Mouse (Mus musculus) erythroblast, adult 5-6 weeks (primary cell): ENCODE data around the gene Tcea3. TPM values are rescaled to one million over a fixed set of nuclear protein-coding genes. Genes with fewer than 3 reads are reported as not detected.

Experiments used
- ATAC-seq: replicated peaks from 2 replicates; pipeline ENCODE4 v1.8.0; 2016; ENCODE audit warnings: moderate number of reproducible peaks, mild to moderate bottlenecking, moderate TSS enrichment, inconsistent platforms; ENCODE audit not compliant: poor library complexity, low FRiP score, severe bottlenecking
- total RNA-seq, 2 experiments: library from RNA; stranded (forward) in 1 of 2; stranded (reverse) in 1 of 2; fragments of 150-400 nt in 1 of 2; fragments of 200-764, 138-1000 nt in 1 of 2; gene quantifications; 2 replicates each; pipeline versions ENCODE4 v1.2.3 to v1.2.4; 2015 to 2017; ENCODE audit warnings: low replicate concordance in 2 of 2

Tcea3 gene
- total RNA-seq, 2 experiments from 2014 or later: not detected

DNA sequence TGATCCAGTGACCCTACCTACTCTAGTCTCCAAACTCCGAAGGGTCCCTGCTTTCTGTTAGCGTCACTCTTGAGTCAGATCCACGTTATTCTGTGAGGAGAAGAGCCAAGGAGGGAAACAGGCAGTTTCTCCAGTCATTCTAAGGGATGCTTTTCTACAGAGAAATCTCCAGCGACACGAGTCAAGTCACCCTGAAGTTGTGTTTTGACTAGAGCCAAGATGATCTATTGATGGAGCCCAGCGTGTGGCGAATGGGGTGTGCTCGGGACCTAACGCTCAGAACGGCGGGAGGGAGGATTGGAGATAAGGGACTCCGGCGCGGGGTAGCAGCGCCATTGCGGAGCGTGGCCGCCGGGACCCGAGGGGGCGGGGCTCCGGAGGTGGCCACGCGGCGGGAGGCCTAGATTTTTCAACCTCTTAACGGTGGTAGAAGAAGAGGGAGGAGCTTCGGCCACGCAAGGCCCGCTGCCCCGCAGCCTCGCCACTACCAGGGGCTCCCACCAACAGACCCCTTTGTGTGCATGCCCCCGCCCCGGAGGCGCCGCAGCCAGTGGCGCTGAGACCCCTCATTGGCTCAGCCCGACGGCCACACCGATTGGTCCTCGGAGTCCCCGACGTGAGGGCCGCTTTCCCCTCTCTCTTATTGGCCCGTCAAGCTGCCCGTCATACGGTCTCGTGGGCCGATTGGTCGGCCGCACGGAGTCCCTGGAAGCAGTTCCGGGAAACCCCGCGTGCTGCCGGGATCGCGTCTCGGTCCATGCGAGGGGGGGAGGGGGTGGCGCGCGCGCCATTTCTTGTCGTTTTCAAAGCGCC is 62.9 kb downstream of the Tcea3 start, which contains the start of gene Hnrnpr:
Gene Hnrnpr (plus strand): TSS at position 714 of the 813 bp plus-strand sequence.
- ATAC-seq: peak; percentile 91

DNA sequence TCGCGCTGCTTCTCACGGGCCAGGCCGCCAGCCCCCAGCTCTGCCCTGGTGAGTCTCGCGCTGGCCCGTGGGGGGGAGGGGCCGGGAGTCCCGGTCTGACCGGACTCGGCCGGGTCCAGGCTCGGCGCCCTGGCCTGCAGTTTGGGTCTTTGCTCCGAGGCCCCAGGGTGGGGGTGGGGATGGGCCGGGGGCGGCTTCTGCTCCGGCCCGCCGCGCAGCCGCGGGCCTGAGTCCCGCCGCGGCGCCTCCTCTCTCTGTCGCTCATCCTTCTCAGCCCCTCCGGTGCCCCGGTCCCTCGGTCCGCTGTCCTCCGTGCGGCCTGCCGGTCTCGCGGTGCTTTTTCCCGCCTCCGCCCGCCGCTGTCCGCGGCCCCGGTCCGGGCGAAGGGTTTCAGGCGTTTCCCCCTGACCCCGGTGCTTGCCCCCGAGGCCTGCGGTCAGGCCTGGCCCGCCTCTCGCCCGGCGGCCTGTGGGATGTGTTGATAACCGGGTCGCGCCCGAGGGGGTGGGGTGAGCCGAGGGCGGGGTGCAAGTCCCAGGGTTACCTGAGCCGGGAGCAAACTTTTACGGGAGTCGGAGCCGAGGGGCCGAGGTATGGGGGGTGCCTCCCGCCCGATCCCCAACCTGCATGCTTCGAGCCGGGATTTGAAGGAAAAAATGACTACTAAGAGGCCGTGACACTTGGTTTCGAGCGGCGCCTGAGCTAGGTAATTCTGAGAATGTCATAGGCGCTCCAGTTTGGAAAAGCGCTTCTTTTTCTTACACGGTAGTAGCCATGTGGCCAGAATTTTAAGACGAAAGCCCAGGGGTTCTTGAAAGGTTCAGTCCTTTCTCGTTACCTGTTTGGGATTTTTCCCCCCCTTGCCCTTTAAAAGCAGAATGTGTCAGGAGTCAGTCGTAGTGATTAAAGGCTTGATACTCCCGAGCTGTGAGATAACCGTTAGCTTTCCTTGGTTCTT is 63.8 kb downstream of the Tcea3 start:
- peak; percentile 68 for ATAC-seq

DNA sequence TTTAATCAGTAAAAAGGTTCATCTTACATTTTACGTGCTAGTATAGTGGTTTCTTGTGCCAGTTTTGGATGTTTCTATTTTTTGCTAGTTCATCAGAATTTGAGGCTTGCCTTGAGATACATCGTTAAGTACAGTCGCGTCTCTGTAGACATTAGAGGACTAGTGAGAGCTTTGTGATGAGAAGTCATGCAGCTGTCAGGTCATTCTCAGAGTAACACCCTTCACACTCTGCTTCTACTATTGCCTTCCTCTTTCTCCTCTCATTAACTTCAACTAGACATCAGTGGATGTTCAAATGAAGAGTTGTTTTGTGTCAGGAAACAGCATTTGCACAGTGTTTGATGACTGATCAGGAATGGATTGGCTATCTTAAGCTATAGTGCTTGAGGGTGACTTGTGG is 65.1 kb downstream of the Tcea3 start:
- no peak for ATAC-seq

DNA sequence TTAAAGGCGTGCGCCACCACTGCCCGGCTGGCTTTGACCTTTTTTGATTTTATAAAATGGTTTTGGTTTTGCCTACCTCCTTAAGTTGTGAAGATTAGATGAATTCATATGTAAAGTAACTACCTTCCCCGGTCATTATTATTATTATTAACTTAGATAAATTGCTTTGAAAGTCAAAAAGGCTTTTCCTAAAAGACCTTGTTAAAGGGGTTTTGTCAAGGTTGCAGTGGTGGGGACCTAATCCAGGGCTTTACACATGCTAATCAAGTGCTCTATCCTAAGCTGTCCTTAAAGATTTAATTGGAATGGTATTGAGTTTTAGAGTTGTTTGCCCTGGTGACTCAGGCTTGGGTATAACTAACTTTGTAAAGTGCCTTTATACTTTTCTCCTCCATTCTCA is 70.1 kb downstream of the Tcea3 start:
- no peak for ATAC-seq

DNA sequence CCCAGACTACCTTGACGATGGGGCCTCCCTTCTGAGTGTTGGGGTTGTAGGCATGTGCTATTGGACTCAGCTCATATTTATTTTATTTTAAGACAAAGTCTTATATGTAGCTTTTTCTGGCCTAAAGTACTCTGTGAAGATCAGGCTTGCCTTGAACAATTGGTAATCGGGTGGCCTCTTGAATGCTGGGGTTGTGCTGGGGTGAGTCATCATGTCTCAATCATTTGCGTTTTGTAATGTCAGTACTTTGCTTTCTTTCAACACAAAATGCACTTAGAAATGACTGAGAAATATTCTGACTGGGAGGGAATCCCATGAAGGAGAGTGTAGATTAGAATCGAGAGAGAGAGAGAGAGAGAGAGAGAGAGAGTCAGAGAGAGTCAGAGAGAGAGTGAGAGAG is 72.5 kb downstream of the Tcea3 start:
- ATAC-seq: no peak

DNA sequence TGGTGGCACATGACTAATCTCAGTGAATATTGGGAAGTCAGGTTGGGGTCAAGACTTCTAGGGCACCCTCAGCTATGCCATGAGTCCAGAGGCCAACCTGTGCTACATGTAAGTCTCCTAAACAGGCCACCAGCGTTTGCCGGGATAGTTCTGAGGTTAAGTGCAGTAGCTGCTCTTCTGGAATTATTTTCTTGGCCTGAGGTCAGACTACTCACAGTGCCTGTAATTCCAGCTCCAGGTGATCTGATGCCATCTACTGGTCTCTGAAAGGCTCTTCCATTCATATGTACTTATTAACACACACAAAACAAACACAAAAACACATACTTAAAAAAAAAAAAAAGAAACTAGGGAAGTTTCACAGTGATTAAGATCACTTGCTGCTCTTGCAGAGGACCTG is 76.7 kb downstream of the Tcea3 start:
- ATAC-seq: no peak

Other genes starting within 250 kb of the Tcea3 start
- gene Eloa, start 226.0 kb upstream of the Tcea3 start, total RNA-seq (2015; ENCODE audit: low replicate concordance): 35.7 and 44.5 TPM in 2 replicates
- 40.0 and 53.8 TPM in 2 replicates for gene Eloa, start 226.0 kb upstream of the Tcea3 start, total RNA-seq (2017; ENCODE audit: low replicate concordance)
- gene Rpl11, start 194.3 kb upstream of the Tcea3 start, total RNA-seq (2015; ENCODE audit: low replicate concordance): 304 and 345 TPM in 2 replicates
- gene Rpl11, start 194.3 kb upstream of the Tcea3 start, total RNA-seq (2017; ENCODE audit: low replicate concordance): 128 and 153 TPM in 2 replicates
- gene Id3, start 104.2 kb upstream of the Tcea3 start, total RNA-seq (2015; ENCODE audit: low replicate concordance): not detected in 2 replicates
- gene Id3, start 104.2 kb upstream of the Tcea3 start, total RNA-seq (2017; ENCODE audit: low replicate concordance): not detected in 2 replicates
- gene E2f2, start 75.3 kb upstream of the Tcea3 start, total RNA-seq (2015; ENCODE audit: low replicate concordance): 226 and 246 TPM in 2 replicates
- gene E2f2, start 75.3 kb upstream of the Tcea3 start, total RNA-seq (2017; ENCODE audit: low replicate concordance): 344 and 364 TPM in 2 replicates
- 0.19 TPM in 1 of 2 replicates, not detected in the other for gene Asap3, start 41.4 kb upstream of the Tcea3 start, total RNA-seq (2015; ENCODE audit: low replicate concordance)
- 0.43 TPM in 1 of 2 replicates, not detected in the other for gene Asap3, start 41.4 kb upstream of the Tcea3 start, total RNA-seq (2017; ENCODE audit: low replicate concordance)
- 2.5 and 2.7 TPM in 2 replicates for gene Zfp46, start 37.0 kb downstream of the Tcea3 start, total RNA-seq (2015; ENCODE audit: low replicate concordance)
- gene Zfp46, start 37.0 kb downstream of the Tcea3 start, total RNA-seq (2017; ENCODE audit: low replicate concordance): 2.8 and 7.0 TPM in 2 replicates
- 41.1 and 67.9 TPM in 2 replicates for gene Hnrnpr, start 63.2 kb downstream of the Tcea3 start, total RNA-seq (2015; ENCODE audit: low replicate concordance)
- gene Hnrnpr, start 63.2 kb downstream of the Tcea3 start, total RNA-seq (2017; ENCODE audit: low replicate concordance): 112 and 119 TPM in 2 replicates
- gene Htr1d, start 175.8 kb downstream of the Tcea3 start, total RNA-seq (2015; ENCODE audit: low replicate concordance): not detected in 2 replicates
- gene Htr1d, start 175.8 kb downstream of the Tcea3 start, total RNA-seq (2017; ENCODE audit: low replicate concordance): not detected in 2 replicates
- gene 6030445D17Rik, start 214.5 kb downstream of the Tcea3 start, total RNA-seq (2015; ENCODE audit: low replicate concordance): not detected in 2 replicates
- gene 6030445D17Rik, start 214.5 kb downstream of the Tcea3 start, total RNA-seq (2017; ENCODE audit: low replicate concordance): not detected in 2 replicates
- gene Luzp1, start 222.0 kb downstream of the Tcea3 start, total RNA-seq (2015; ENCODE audit: low replicate concordance): 0.42 and 1.2 TPM in 2 replicates
- 1.0 and 10.7 TPM in 2 replicates for gene Luzp1, start 222.0 kb downstream of the Tcea3 start, total RNA-seq (2017; ENCODE audit: low replicate concordance)